Mouse (Mus musculus) olfactory bulb, adult 2 months (tissue): ENCODE results near the gene Kcnk13.

ENCODE experiments used
- CTCF ChIP-seq: fragments of 200-500 bp; IDR thresholded peaks from 2 replicates; pipeline ENCODE4 v1.5.1; 2012; ENCODE audit warnings: low read depth, mild to moderate bottlenecking, low read length, moderate library complexity; ENCODE audit not compliant: insufficient read depth
- POLR2A ChIP-seq: fragments of 200-500 bp; IDR thresholded peaks from 2 replicates; pipeline ENCODE4 v1.6.1; 2012; ENCODE audit warnings: mild to moderate bottlenecking, low read depth, low read length, moderate library complexity; ENCODE audit not compliant: insufficient read depth

DNA sequence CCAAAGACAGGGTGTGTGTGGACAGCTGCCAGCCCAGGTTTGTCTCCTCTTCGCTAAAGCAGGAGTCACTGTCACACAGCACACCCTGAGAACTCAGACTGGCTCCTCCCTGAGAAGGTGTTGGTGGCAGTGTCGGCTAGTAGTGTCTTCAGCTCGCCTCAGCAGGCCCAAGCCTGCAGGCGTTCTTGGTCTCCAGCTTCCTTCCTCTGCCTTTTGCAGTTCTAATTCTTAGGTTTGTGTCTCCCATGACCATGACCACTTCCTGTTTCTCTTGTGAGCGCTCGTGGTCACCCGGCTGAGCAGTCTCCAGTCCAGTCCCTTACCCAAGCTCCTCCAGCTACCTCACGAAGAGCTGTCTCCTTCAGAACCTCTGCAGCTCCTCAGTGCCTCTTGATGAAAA is 21.9 kb upstream of the Kcnk13 start:
- TF ChIP-seq CTCF (no peak), POLR2A (no peak)
